Mouse (Mus musculus) left cerebral cortex, adult 9 months (tissue): ENCODE measurements at regions not wholly inside any gene's neighbourhood (a gene's known extent, or its start where the extent isn't known, plus 50 kb on each side); places are given as distances from the start of the nearest gene placed in this dataset.
"Not testable (repeated sequence)": the region's sequence is repeated elsewhere in the genome, so short reads cannot be mapped to it uniquely, and the experiment has no call there.

Experiments
- DNase-seq, 2 experiments: peaks; one replicate each; pipeline ENCODE4 v3.0.0; 2022; ENCODE audit warnings: low spot score in 2 of 2

DNA sequence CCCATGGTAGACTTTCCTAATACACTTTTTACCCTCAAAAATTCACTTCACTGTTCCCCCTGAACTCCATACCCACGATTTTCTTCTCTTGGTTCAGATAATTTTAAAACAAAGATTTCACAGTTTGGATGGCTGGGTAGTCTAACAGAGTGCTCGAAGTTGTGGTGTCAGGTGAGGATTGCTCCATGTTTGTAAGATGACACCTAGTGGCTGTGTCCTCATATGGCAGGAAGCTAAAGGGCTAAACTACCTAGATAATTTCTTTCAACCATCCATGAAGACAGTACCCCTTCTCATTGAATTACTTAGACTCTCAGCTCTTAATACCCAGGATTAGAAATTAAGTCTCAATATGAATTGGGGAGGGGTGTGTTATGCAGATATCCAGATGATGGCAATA is 708.9 kb upstream of the Cypt1 start:
- peak in 1 of 2 experiments; percentile 3 for DNase-seq

DNA sequence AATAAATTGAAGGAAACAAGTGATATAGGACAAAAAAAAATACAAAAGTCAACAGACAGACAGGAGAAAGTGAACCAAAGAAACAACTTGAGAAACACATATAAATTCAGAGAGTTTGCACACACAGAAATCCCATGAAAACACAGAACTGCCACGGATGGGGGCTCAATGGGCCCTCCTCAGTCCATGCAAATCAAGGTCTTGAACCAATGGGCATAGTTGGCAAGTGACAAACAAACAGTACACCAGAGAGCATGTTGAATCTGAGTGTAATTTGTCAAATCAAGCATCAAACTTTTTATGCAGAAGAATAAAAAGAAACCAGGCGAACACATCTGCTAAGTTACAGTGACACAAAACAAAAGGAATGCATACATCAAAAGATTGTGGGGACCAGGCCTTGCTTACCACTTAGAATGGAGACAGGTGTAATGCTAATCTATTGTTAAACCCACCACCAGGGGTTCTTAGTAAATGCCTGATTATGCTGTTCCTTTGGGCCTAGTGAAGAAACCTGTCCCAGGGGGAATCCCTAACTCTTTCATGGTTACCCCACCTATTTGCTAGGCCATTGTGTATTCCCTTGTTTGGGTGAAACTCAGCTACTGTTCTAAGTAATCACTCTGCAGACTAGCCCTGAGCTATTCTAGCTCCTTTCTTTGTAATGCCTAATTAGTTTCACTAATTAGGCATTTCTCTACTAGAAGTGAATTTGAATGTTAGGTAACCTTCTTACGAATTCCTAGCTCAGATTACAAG is 676.4 kb upstream of the Cypt1 start:
- not testable (repeated sequence) for DNase-seq
